In genomic region chr7:45705443-45705864, GRCm38 (mm10) we compare ENCODE assay signal across 1 mouse cellular context.
TF ChIP-seq lines count a peak whose summit lies in the region.

No protein-coding gene starts in this region.

TF ChIP-seq in CH12.LX, 34 proteins besides CTCF, POLR2A, EP300 and RAD21 (continued from another document):
- peak; percentile 4; the same call in 1 of the 2 replicates for TF ChIP-seq MXI1 (IDR thresholded peaks at IDR 0.05; ENCODE audit: low read depth, low read length)
